Mouse (Mus musculus): ENCODE measurements around the gene Avpi1. TPM values are rescaled to one million over a fixed set of nuclear protein-coding genes. Genes with fewer than 3 reads are reported as not detected.

Gene Avpi1
- polyA plus RNA-seq, 1 experiment from 2014 or later = 19.9 TPM

GRCm38 (mm10) chr19:42127024-42127423 is 1.8 kb downstream of the Avpi1 start:
- H3K27ac ChIP-seq (ENCODE audit: low read depth, low read length) = no peak overlapping the region
- H3K4me3 ChIP-seq (ENCODE audit: low read depth, low read length) = no peak overlapping the region
- 85% methylated on average over 5 of the region's 5 CpGs for WGBS
- ATAC-seq (replicated peaks; ENCODE audit: low FRiP score) = no peak
- peaks cover 12% of the 10 kb centered on the region for H3K4me1 ChIP-seq (replicated peaks; ENCODE audit: control insufficient read depth, insufficient read depth, low read length)
- H3K4me2 ChIP-seq = no peak overlapping the region
- DNase-seq (ENCODE audit: low spot score) = no peak
- peaks cover 4% of the 10 kb centered on the region; the same call in 1 of the 2 replicates for H3K36me3 ChIP-seq (ENCODE audit: control insufficient read depth, insufficient read depth, low read length)
- H3K9ac ChIP-seq (ENCODE audit: low read depth, low read length) = no peak overlapping the region
- no peaks in the 10 kb centered on the region for H3K27me3 ChIP-seq (replicated peaks; ENCODE audit: control insufficient read depth, insufficient read depth, low read length)
- no peaks in the 10 kb centered on the region for H3K9me3 ChIP-seq (ENCODE audit: control insufficient read depth, low read length)

- Histone ChIP-seq H3K27me3 (replicated peaks; ENCODE audit: control insufficient read depth, insufficient read depth, low read length) (no peaks in the 10 kb centered on the region), H3K36me3 (ENCODE audit: control insufficient read depth, insufficient read depth, low read length) (peaks cover 8% of the 10 kb centered on the region; the same call in 1 of the 2 replicates), H3K27ac (ENCODE audit: low read depth, low read length) (no peak overlapping the region), H3K9ac (ENCODE audit: low read depth, low read length) (0 out of 2 replicates have a peak overlapping the region, but pooled peaks have one; percentile 3), H3K9me3 (ENCODE audit: control insufficient read depth, low read length) (no peaks in the 10 kb centered on the region), H3K4me3 (ENCODE audit: low read depth, low read length) (no peak overlapping the region), H3K4me2 (no peak overlapping the region), H3K4me1 (replicated peaks; ENCODE audit: control insufficient read depth, insufficient read depth, low read length) (peaks cover 12% of the 10 kb centered on the region)
- ATAC-seq (replicated peaks; ENCODE audit: low FRiP score) (no peak), DNase-seq (ENCODE audit: low spot score) (no peak)
- WGBS = 88% methylated on average over 6 of the region's 6 CpGs
Observed at GRCm38 (mm10) chr19:42126219-42126605, 2.6 kb downstream of the Avpi1 start.

DNA sequence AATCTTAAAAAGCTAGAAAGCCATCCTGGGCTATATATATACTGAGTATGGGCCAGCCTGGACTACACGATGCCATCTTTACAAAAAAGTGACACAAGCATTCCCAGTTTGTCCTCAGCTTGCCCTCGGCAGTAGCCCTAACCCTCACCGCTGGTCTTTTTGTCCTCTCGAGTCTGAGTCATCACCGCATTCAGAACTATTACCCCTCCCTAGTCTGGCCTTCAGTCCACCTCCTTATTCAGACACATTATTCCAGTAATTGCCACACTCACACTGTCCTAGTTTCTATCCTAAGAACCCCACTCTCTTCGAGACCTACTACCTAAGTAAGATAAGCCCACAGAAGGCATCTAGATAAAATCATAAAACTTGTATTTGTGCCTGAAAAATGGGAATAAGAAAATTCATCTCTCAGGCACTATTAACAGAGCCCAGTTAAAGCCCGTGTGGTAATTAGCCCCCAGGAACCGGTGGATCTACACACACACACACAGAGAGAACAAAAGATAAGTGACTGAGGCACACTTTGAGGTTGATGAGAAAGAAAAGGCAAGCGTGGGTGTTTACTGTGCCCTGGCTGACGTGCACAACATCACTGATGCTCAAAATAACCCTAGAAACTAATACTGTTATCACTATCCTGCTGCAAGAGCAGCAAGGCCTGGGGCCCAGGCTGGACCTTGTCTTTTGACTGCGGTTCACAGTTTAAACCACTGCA is 3.2 kb downstream of the Avpi1 start:
- Histone ChIP-seq H3K4me1 (replicated peaks; ENCODE audit: control insufficient read depth, insufficient read depth, low read length) (peaks cover 12% of the 10 kb centered on the region), H3K27me3 (replicated peaks; ENCODE audit: control insufficient read depth, insufficient read depth, low read length) (no peaks in the 10 kb centered on the region), H3K36me3 (ENCODE audit: control insufficient read depth, insufficient read depth, low read length) (peaks cover 10% of the 10 kb centered on the region; the same call in 1 of the 2 replicates), H3K4me2 (no peak overlapping the region), H3K9ac (ENCODE audit: low read depth, low read length) (no peak overlapping the region), H3K9me3 (ENCODE audit: control insufficient read depth, low read length) (no peaks in the 10 kb centered on the region), H3K4me3 (ENCODE audit: low read depth, low read length) (no peak overlapping the region), H3K27ac (ENCODE audit: low read depth, low read length) (no peak overlapping the region)
- WGBS = 69% methylated on average over 11 of the region's 11 CpGs
- DNase-seq (ENCODE audit: low spot score) = no peak
- no peak for ATAC-seq (replicated peaks; ENCODE audit: low FRiP score)

DNA sequence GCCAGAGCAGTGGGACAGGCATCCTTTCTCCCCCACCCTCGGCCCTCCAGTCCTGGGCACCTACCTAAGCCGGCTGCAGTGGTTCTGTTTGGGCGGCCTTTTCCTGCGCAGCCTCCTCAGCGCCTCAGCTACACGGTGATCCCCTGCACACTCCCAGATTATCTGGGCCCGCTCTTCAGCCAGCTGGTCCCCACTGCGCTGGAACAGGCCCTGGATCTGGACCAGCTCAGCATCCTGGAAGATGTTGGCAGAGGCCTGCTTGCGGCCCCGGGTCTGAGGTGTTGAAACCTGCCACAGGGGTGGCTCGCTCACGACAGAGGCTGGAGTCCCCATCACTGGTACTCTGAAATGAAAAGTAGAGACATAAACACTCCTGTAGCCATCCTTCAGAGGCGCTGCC is 4.2 kb downstream of the Avpi1 start:
- H3K27me3 ChIP-seq (replicated peaks; ENCODE audit: control insufficient read depth, insufficient read depth, low read length) = no peaks in the 10 kb centered on the region
- H3K4me1 ChIP-seq (replicated peaks; ENCODE audit: control insufficient read depth, insufficient read depth, low read length) = peaks cover 11% of the 10 kb centered on the region
- 87% methylated on average over 13 of the region's 13 CpGs for WGBS
- DNase-seq (ENCODE audit: low spot score) = no peak
- H3K4me2 ChIP-seq = no peak overlapping the region
- H3K27ac ChIP-seq (ENCODE audit: low read depth, low read length) = no peak overlapping the region
- ATAC-seq (replicated peaks; ENCODE audit: low FRiP score) = no peak
- H3K9ac ChIP-seq (ENCODE audit: low read depth, low read length) = no peak overlapping the region
- H3K9me3 ChIP-seq (ENCODE audit: control insufficient read depth, low read length) = no peaks in the 10 kb centered on the region
- no peak overlapping the region for H3K4me3 ChIP-seq (ENCODE audit: low read depth, low read length)
- H3K36me3 ChIP-seq (ENCODE audit: control insufficient read depth, insufficient read depth, low read length) = peaks cover 12% of the 10 kb centered on the region; the same call in 1 of the 2 replicates

- H3K27ac ChIP-seq (ENCODE audit: low read depth, low read length) = no peak overlapping the region
- H3K4me2 ChIP-seq = no peak overlapping the region
- 90% methylated on average over 8 of the region's 8 CpGs for WGBS
- peaks cover 19% of the 10 kb centered on the region; the same call in 1 of the 2 replicates for H3K36me3 ChIP-seq (ENCODE audit: control insufficient read depth, insufficient read depth, low read length)
- H3K9ac ChIP-seq (ENCODE audit: low read depth, low read length) = no peak overlapping the region
- no peaks in the 10 kb centered on the region for H3K27me3 ChIP-seq (replicated peaks; ENCODE audit: control insufficient read depth, insufficient read depth, low read length)
- no peaks in the 10 kb centered on the region for H3K9me3 ChIP-seq (ENCODE audit: control insufficient read depth, low read length)
- no peak overlapping the region for H3K4me3 ChIP-seq (ENCODE audit: low read depth, low read length)
- DNase-seq (ENCODE audit: low spot score) (no peak), ATAC-seq (replicated peaks; ENCODE audit: low FRiP score) (no peak)
- no peaks in the 10 kb centered on the region for H3K4me1 ChIP-seq (replicated peaks; ENCODE audit: control insufficient read depth, insufficient read depth, low read length)
Observed at GRCm38 (mm10) chr19:42120451-42120850, 8.4 kb downstream of the Avpi1 start.

- 60% methylated on average over 5 of the region's 5 CpGs for WGBS
- no peak overlapping the region for H3K4me2 ChIP-seq
- H3K36me3 ChIP-seq (ENCODE audit: control insufficient read depth, insufficient read depth, low read length) = peaks cover 23% of the 10 kb centered on the region
- DNase-seq (ENCODE audit: low spot score) (no peak), ATAC-seq (replicated peaks; ENCODE audit: low FRiP score) (peak; percentile 49; the same call in 1 of the 2 replicates)
- no peaks in the 10 kb centered on the region for H3K9me3 ChIP-seq (ENCODE audit: control insufficient read depth, low read length)
- H3K4me3 ChIP-seq (ENCODE audit: low read depth, low read length) = no peak overlapping the region
- H3K9ac ChIP-seq (ENCODE audit: low read depth, low read length) = no peak overlapping the region
- no peak overlapping the region for H3K27ac ChIP-seq (ENCODE audit: low read depth, low read length)
- no peaks in the 10 kb centered on the region for H3K4me1 ChIP-seq (replicated peaks; ENCODE audit: control insufficient read depth, insufficient read depth, low read length)
- no peaks in the 10 kb centered on the region for H3K27me3 ChIP-seq (replicated peaks; ENCODE audit: control insufficient read depth, insufficient read depth, low read length)
Observed at GRCm38 (mm10) chr19:42118596-42118995, 10.3 kb downstream of the Avpi1 start.

DNA sequence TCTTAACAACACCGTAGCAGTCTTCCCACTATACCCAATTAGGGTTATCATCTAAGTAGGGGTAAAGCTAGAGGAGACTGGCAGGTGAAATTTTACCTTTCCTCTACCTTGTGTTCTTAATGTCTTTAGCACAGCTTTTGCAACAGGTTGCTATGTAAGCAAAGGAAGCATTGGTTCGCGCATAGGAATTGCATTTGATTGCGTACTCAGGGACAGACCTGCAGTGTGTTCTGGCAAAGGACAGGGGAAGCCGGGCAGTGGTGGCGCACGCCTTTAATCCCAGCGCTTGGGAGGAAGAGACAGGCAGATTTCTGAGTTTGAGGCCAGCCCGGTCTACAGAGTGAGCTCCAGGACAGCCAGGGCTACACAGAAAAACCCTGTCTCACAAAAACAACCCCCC is 10.7 kb downstream of the Avpi1 start:
- H3K4me1 ChIP-seq (replicated peaks; ENCODE audit: control insufficient read depth, insufficient read depth, low read length) = no peaks in the 10 kb centered on the region
- no peak overlapping the region for H3K9ac ChIP-seq (ENCODE audit: low read depth, low read length)
- H3K9me3 ChIP-seq (ENCODE audit: control insufficient read depth, low read length) = no peaks in the 10 kb centered on the region
- no peak overlapping the region for H3K4me3 ChIP-seq (ENCODE audit: low read depth, low read length)
- DNase-seq (ENCODE audit: low spot score) (no peak), ATAC-seq (replicated peaks; ENCODE audit: low FRiP score) (no peak)
- H3K36me3 ChIP-seq (ENCODE audit: control insufficient read depth, insufficient read depth, low read length) = peaks cover 24% of the 10 kb centered on the region
- H3K27me3 ChIP-seq (replicated peaks; ENCODE audit: control insufficient read depth, insufficient read depth, low read length) = no peaks in the 10 kb centered on the region
- H3K4me2 ChIP-seq = no peak overlapping the region
- no peak overlapping the region for H3K27ac ChIP-seq (ENCODE audit: low read depth, low read length)
- 91% methylated on average over 9 of the region's 9 CpGs for WGBS

DNA sequence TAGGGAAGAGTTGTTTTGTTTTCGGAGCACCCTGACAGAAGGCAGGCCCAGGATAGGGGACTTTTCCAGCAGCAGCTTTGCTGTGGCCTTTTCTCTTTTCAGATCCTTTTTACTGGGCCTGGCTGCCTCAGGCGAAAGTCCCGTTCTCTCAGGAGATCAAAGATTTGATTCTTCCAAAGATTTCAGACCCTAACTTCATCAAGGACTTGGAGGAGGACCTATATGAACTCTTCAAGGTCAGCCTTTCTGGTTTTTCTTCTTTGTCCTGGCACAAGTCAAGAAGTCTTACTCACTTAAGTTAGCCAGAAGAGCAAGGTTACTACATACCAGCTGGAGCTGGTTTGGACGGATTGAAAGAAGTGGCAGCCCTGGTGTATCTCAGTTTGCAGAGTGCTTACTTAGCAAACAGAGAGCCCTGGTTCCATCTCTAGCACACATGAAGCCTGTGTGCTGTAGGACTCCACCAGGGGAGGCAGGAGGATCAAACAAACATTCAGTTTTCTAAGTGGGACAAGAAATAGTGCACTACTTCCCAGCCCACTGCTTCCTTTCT is 13.0 kb downstream of the Avpi1 start:
- no peak for ATAC-seq (replicated peaks; ENCODE audit: low FRiP score)
- no peaks in the 10 kb centered on the region for H3K27me3 ChIP-seq (replicated peaks; ENCODE audit: control insufficient read depth, insufficient read depth, low read length)
- H3K27ac ChIP-seq (ENCODE audit: low read depth, low read length) = no peak overlapping the region; the same call in 1 of the 2 replicates
- 84% methylated on average over 4 of the region's 4 CpGs for WGBS
- no peak overlapping the region for H3K9ac ChIP-seq (ENCODE audit: low read depth, low read length)
- no peak overlapping the region for H3K4me3 ChIP-seq (ENCODE audit: low read depth, low read length)
- peaks cover 21% of the 10 kb centered on the region for H3K36me3 ChIP-seq (ENCODE audit: control insufficient read depth, insufficient read depth, low read length)
- no peak overlapping the region for H3K4me2 ChIP-seq
- no peak for DNase-seq (ENCODE audit: low spot score)
- H3K4me1 ChIP-seq (replicated peaks; ENCODE audit: control insufficient read depth, insufficient read depth, low read length) = no peaks in the 10 kb centered on the region
- H3K9me3 ChIP-seq (ENCODE audit: control insufficient read depth, low read length) = no peaks in the 10 kb centered on the region

DNA sequence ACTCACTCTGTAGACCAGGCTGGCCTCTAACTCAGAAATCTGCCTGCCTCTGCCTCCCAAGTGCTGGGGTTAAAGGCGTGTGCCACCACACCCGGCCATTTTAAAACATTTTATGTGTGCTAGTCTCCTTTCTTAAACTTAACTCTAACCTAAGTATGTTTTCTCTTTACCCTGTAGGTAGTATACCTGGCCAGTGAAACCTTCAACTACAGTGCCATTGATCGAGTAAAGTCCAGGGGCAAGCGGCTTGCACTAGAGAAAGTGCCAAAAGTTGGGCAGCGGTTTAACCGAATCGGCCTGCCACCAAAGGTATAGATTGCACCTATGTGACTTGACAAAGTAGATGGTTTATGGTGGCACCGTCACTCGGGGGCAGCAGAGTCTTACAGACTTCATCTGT is 24.2 kb downstream of the Avpi1 start:
- no peaks in the 10 kb centered on the region for H3K27me3 ChIP-seq (replicated peaks; ENCODE audit: control insufficient read depth, insufficient read depth, low read length)
- WGBS = 94% methylated on average over 9 of the region's 9 CpGs
- peaks cover 15% of the 10 kb centered on the region for H3K36me3 ChIP-seq (ENCODE audit: control insufficient read depth, insufficient read depth, low read length)

More for the DNA sequence above, 24.2 kb downstream of the Avpi1 start:
- no peaks in the 10 kb centered on the region for H3K4me1 ChIP-seq (replicated peaks; ENCODE audit: control insufficient read depth, insufficient read depth, low read length)
- no peaks in the 10 kb centered on the region for H3K9me3 ChIP-seq (ENCODE audit: control insufficient read depth, low read length)
- H3K4me2 ChIP-seq = no peak overlapping the region
- ATAC-seq (replicated peaks; ENCODE audit: low FRiP score) (no peak), DNase-seq (ENCODE audit: low spot score) (no peak)
- no peak overlapping the region for H3K27ac ChIP-seq (ENCODE audit: low read depth, low read length)
- no peak overlapping the region for H3K4me3 ChIP-seq (ENCODE audit: low read depth, low read length)
- no peak overlapping the region for H3K9ac ChIP-seq (ENCODE audit: low read depth, low read length)

Measured in liver, embryonic 11.5 days (tissue).